Mouse (Mus musculus) myocyte (in vitro differentiated cells): ENCODE data around the gene Luc7l3. TPM values are rescaled to one million over a fixed set of nuclear protein-coding genes. Genes with fewer than 3 reads are reported as not detected.
A peak's percentile ranks its signal among the peaks of the same experiment; 100 is the strongest.

Experiments used
- H3K27me3 ChIP-seq: one replicate; pipeline ENCODE4 v1.6.1; 2011; ENCODE audit not compliant: control insufficient read depth, insufficient read depth, insufficient read length
- H3K36me3 ChIP-seq: one replicate; pipeline ENCODE4 v1.6.1; 2011; ENCODE audit not compliant: control insufficient read depth, insufficient read depth
- H3K4me2 ChIP-seq: one replicate; pipeline ENCODE4 v1.6.1; 2011; ENCODE audit warnings: low read depth, control low read depth
- H3K4me3 ChIP-seq: one replicate; pipeline ENCODE4 v1.5.1; 2011; ENCODE audit warnings: mild to moderate bottlenecking, control low read depth, moderate library complexity
- H3K79me2 ChIP-seq: one replicate; pipeline ENCODE4 v1.6.1; 2011; ENCODE audit not compliant: control insufficient read depth, insufficient read depth
- H3ac ChIP-seq: one replicate; pipeline ENCODE4 v1.6.1; 2011; ENCODE audit not compliant: control insufficient read depth, insufficient read length
- CEBPB ChIP-seq: IDR thresholded peaks from 2 replicates; pipeline ENCODE4 v1.6.1; 2011; ENCODE audit warnings: mild to moderate bottlenecking, moderate library complexity; ENCODE audit not compliant: poor library complexity, insufficient read depth, severe bottlenecking
- E2F4 ChIP-seq: IDR thresholded peaks from one replicate; pipeline ENCODE4 v1.6.1; 2011; ENCODE audit warnings: mild to moderate bottlenecking, control low read depth, moderate library complexity; ENCODE audit not compliant: insufficient read depth
- MAX ChIP-seq: IDR thresholded peaks from one replicate; pipeline ENCODE4 v1.6.1; 2011; ENCODE audit warnings: low read depth, mild to moderate bottlenecking, control low read depth
- MYOD1 ChIP-seq, 3 experiments: IDR thresholded peaks; one replicate each; pipeline ENCODE4 v1.6.1; 2011; ENCODE audit warnings: control low read depth in 2 of 3, low read depth in 2 of 3, mild to moderate bottlenecking in 2 of 3, moderate library complexity in 1 of 3; ENCODE audit not compliant: insufficient read length in 2 of 3, control insufficient read depth in 1 of 3
- MYOG ChIP-seq, 3 experiments: IDR thresholded peaks; one replicate each; pipeline ENCODE4 v1.6.1; 2011; ENCODE audit warnings: control low read depth in 2 of 3, low read depth in 2 of 3, mild to moderate bottlenecking in 2 of 3; ENCODE audit not compliant: insufficient read length in 2 of 3, control insufficient read depth in 1 of 3, insufficient read depth in 1 of 3
- POLR2A ChIP-seq: IDR thresholded peaks from one replicate; pipeline ENCODE4 v1.6.1; 2011; ENCODE audit warnings: low read depth, mild to moderate bottlenecking, control low read depth, moderate library complexity; ENCODE audit not compliant: insufficient read length
- POLR2AphosphoS2 ChIP-seq: IDR thresholded peaks from one replicate; pipeline ENCODE4 v1.6.1; 2011; ENCODE audit warnings: low read depth, control low read depth; ENCODE audit not compliant: insufficient read length
- REST ChIP-seq: IDR thresholded peaks from one replicate; pipeline ENCODE4 v1.6.1; 2011; ENCODE audit warnings: mild to moderate bottlenecking, control low read depth, moderate library complexity; ENCODE audit not compliant: insufficient read depth, insufficient read length
- SRF ChIP-seq: IDR thresholded peaks from one replicate; pipeline ENCODE4 v1.6.1; 2011; ENCODE audit warnings: low read depth; ENCODE audit not compliant: control insufficient read depth, insufficient read length
- TCF12 ChIP-seq: IDR thresholded peaks from one replicate; pipeline ENCODE4 v1.6.1; 2011; ENCODE audit warnings: mild to moderate bottlenecking, control low read depth; ENCODE audit not compliant: poor library complexity, insufficient read depth, severe bottlenecking
- TCF3 ChIP-seq: IDR thresholded peaks from one replicate; pipeline ENCODE4 v1.6.1; 2011; ENCODE audit warnings: low read depth, control low read depth; ENCODE audit not compliant: insufficient read length
- USF1 ChIP-seq: IDR thresholded peaks from one replicate; pipeline ENCODE4 v1.6.1; 2011; ENCODE audit warnings: low read depth, mild to moderate bottlenecking, control low read depth, moderate library complexity
- polyA plus RNA-seq: library from polyadenylated mRNA; unstranded; fragments of >200 nt; fragmentation: generic; extraction: Trizol; gene quantifications from one replicate; pipeline ENCODE4 v1.2.1, GENCODE M21; 2012; ENCODE audit warnings: missing spikeins

The Luc7l3 gene
- polyA plus RNA-seq, 1 experiment = 15.4 TPM

GRCm38 (mm10) chr11:94253156-94253555, 68.6 kb downstream of the Luc7l3 start:
- no peaks in the 10 kb centered on the region for H3K27me3 ChIP-seq
- H3K36me3 ChIP-seq = no peaks in the 10 kb centered on the region
- no peak overlapping the region for H3K4me3 ChIP-seq
- no peaks in the 10 kb centered on the region for H3K79me2 ChIP-seq
- TF ChIP-seq REST (no peak), SRF (no peak), USF1 (no peak), E2F4 (no peak), MAX (no peak), TCF3 (no peak), TCF12 (no peak), MYOD1 (IDR thresholded peaks at IDR 0.05; ENCODE audit: control insufficient read depth in 1 of 3, insufficient read length in 2 of 3, low read depth in 2 of 3) (no peak), CEBPB (no peak), POLR2AphosphoS2 (no peak), POLR2A (no peak), MYOG (IDR thresholded peaks at IDR 0.05; ENCODE audit: control insufficient read depth in 1 of 3, insufficient read depth in 1 of 3, insufficient read length in 2 of 3, low read depth in 2 of 3) (no peak)
- no peak overlapping the region for H3ac ChIP-seq
- H3K4me2 ChIP-seq = peak overlapping the region; percentile 51

DNA sequence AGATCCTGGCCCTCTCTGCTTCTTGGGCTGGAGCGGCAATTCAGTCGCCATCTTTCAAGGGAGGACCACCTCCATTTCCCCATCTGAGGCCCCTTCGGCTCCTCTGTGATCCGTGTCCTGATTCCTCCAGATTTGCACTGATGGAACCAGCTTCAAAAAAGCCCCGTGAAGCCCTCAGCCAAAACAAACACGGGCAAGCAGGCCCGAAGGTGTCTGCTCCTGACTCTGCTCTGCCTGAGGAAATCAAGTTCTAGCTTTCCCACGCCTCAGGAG, 75.1 kb downstream of the Luc7l3 start:
- Histone ChIP-seq H3K4me3 (no peak overlapping the region), H3K27me3 (no peaks in the 10 kb centered on the region), H3K4me2 (no peak overlapping the region)

GRCm38 (mm10) chr11:94245955-94246788, 75.6 kb downstream of the Luc7l3 start, which contains the start of gene Wfikkn2:
Wfikkn2 (minus strand) TSS chr11:94246005.
- H3K79me2 ChIP-seq = no peaks in the 10 kb centered on the region
- TF ChIP-seq MYOG (IDR thresholded peaks at IDR 0.05; ENCODE audit: control insufficient read depth in 1 of 3, insufficient read depth in 1 of 3, insufficient read length in 2 of 3, low read depth in 2 of 3) (peak in 1 of 3 experiments; percentile 58), POLR2AphosphoS2 (no peak), MYOD1 (IDR thresholded peaks at IDR 0.05; ENCODE audit: control insufficient read depth in 1 of 3, insufficient read length in 2 of 3, low read depth in 2 of 3) (peak in 1 of 3 experiments; percentile 14), USF1 (peak; percentile 63), TCF3 (no peak), CEBPB (no peak)
- peak within 1 kb of the TSS; percentile 34 for H3K4me2 ChIP-seq

More for the DNA sequence above, 75.1 kb downstream of the Luc7l3 start:
- Histone ChIP-seq H3K36me3 (no peaks in the 10 kb centered on the region), H3K79me2 (no peaks in the 10 kb centered on the region), H3ac (no peak overlapping the region)
- TF ChIP-seq POLR2A (no peak), SRF (no peak), REST (no peak), TCF3 (no peak), MYOG (IDR thresholded peaks at IDR 0.05; ENCODE audit: control insufficient read depth in 1 of 3, insufficient read depth in 1 of 3, insufficient read length in 2 of 3, low read depth in 2 of 3) (no peak), POLR2AphosphoS2 (no peak), MAX (no peak), CEBPB (no peak), E2F4 (no peak), USF1 (no peak), MYOD1 (IDR thresholded peaks at IDR 0.05; ENCODE audit: control insufficient read depth in 1 of 3, insufficient read length in 2 of 3, low read depth in 2 of 3) (no peak)

GRCm38 (mm10) chr11:94244385-94244784, 77.4 kb downstream of the Luc7l3 start:
- H3K79me2 ChIP-seq = no peaks in the 10 kb centered on the region
- no peak overlapping the region for H3K4me2 ChIP-seq
- H3K36me3 ChIP-seq = no peaks in the 10 kb centered on the region
- H3K4me3 ChIP-seq = no peak overlapping the region
- H3ac ChIP-seq = no peak overlapping the region
- no peaks in the 10 kb centered on the region for H3K27me3 ChIP-seq
- TF ChIP-seq SRF (no peak), MYOD1 (IDR thresholded peaks at IDR 0.05; ENCODE audit: control insufficient read depth in 1 of 3, insufficient read length in 2 of 3, low read depth in 2 of 3) (no peak), POLR2A (no peak), TCF3 (no peak), POLR2AphosphoS2 (no peak), REST (no peak), MYOG (IDR thresholded peaks at IDR 0.05; ENCODE audit: control insufficient read depth in 1 of 3, insufficient read depth in 1 of 3, insufficient read length in 2 of 3, low read depth in 2 of 3) (no peak), CEBPB (no peak), USF1 (no peak), MAX (no peak)

More at GRCm38 (mm10) chr11:94245955-94246788, 75.6 kb downstream of the Luc7l3 start, which contains the start of gene Wfikkn2:
- no peaks in the 10 kb centered on the region for H3K36me3 ChIP-seq
- H3ac ChIP-seq = no peak within 1 kb of the TSS
- H3K4me3 ChIP-seq = no peak within 1 kb of the TSS
- H3K27me3 ChIP-seq = no peaks in the 10 kb centered on the region
